Comparison of ENCODE assay signal across 26 mouse cellular contexts in genomic region chr13:11914682-11915081, GRCm38 (mm10).
"Had no signal": no experiment of that assay in that cellular context is flagged by ENCODE, and none has a peak within 500 bp of the region (broad histone marks: within the 10 kb centered on the region; RNA-seq: fewer than 3 reads in every experiment).

No protein-coding gene starts in this region.

- H3K27ac ChIP-seq: heart, adult 2 months; heart, embryonic 13.5 days; heart, embryonic 15.5 days; hindbrain, embryonic 13.5 days; hindbrain, embryonic 15.5 days; hindbrain, postnatal 0 days; kidney, embryonic 15.5 days; kidney, postnatal 0 days; limb, embryonic 13.5 days; limb, embryonic 15.5 days; liver, embryonic 12.5 days; liver, embryonic 14.5 days had no signal

- ATAC-seq: hindbrain, postnatal 0 days; intestine, embryonic 16.5 days; liver, embryonic 12.5 days had no signal

- DNase-seq: gastrocnemius, postnatal 14 days; gastrocnemius, postnatal 36 days; heart, adult 11 months; heart, adult 2 months; heart, postnatal 14 days; heart, postnatal 36 days; kidney, adult 11 months; kidney, adult 2 months; kidney, adult 9 months; kidney, postnatal 14 days; kidney, postnatal 36 days; layer of hippocampus, adult 9-11 months; layer of hippocampus, postnatal 36 days; left cerebral cortex, postnatal 4 days had no signal

- H3K4me3 ChIP-seq: heart, adult 2 months; heart, embryonic 13.5 days; heart, embryonic 15.5 days; hindbrain, embryonic 13.5 days; hindbrain, embryonic 15.5 days; kidney, embryonic 15.5 days; limb, embryonic 13.5 days; limb, embryonic 15.5 days; liver, embryonic 12.5 days had no signal
